Mouse (Mus musculus) hindbrain, postnatal 0 days (tissue): ENCODE data around the gene Slc35f5. TPM values are rescaled to one million over a fixed set of nuclear protein-coding genes. Genes with fewer than 3 reads are reported as not detected.

Experiments
- ATAC-seq: fragments of 200-750 bp; cut with Nextera tagmentation; 2 replicates; pipeline ENCODE4 v1.8.0; 2017; ENCODE audit warnings: mild to moderate bottlenecking, moderate TSS enrichment, moderate library complexity
- DNase-seq: peaks from one replicate; pipeline ENCODE4 v3.0.0-alpha.2; 2015; ENCODE audit warnings: low spot score
- H3K27ac ChIP-seq: fragments of 300-500 bp; sonication (generic); 2 replicates; pipeline ENCODE4 v1.5.1; 2014; ENCODE audit warnings: mild to moderate bottlenecking
- H3K27me3 ChIP-seq: fragments of 300-500 bp; sonication (generic); 2 replicates; pipeline ENCODE4 v1.6.1; 2014; ENCODE audit warnings: low read length, mixed read lengths; ENCODE audit not compliant: insufficient read depth
- H3K36me3 ChIP-seq: fragments of 300-500 bp; sonication (generic); 2 replicates; pipeline ENCODE4 v1.6.1; 2014; ENCODE audit warnings: low read length, mixed read lengths; ENCODE audit not compliant: insufficient read depth
- H3K4me1 ChIP-seq: fragments of 300-500 bp; sonication (generic); 2 replicates; pipeline ENCODE4 v1.6.1; 2014; ENCODE audit warnings: antibody characterized with exemption, low read length, mixed read lengths; ENCODE audit not compliant: insufficient read depth
- H3K4me2 ChIP-seq: fragments of 300-500 bp; sonication (generic); 2 replicates; pipeline ENCODE4 v1.6.1; 2014; ENCODE audit warnings: low read depth, mild to moderate bottlenecking, low read length, moderate library complexity, mixed read lengths
- H3K4me3 ChIP-seq: fragments of 300-500 bp; sonication (generic); 2 replicates; pipeline ENCODE4 v1.5.1; 2014; ENCODE audit warnings: low read length
- H3K9ac ChIP-seq: fragments of 300-500 bp; sonication (generic); replicated peaks from 2 replicates; pipeline ENCODE4 v1.6.1; 2014; ENCODE audit warnings: mild to moderate bottlenecking, low read length, moderate library complexity, mixed read lengths
- H3K9me3 ChIP-seq: fragments of 300-500 bp; sonication (generic); 2 replicates; pipeline ENCODE4 v1.6.1; 2016; ENCODE audit warnings: low read length, mixed read lengths
- CTCF ChIP-seq: IDR thresholded peaks from 2 replicates; pipeline ENCODE4 v1.5.1; 2016; ENCODE audit warnings: antibody characterized with exemption, control low read depth, low read depth
- WGBS: fragments of 180-500 bp; shearing (Covaris S2); extraction: QIAGEN DNeasy Blood & Tissue Kit; methylation state at CpG from one replicate; pipeline ENCODE4 v1.1.7; 2014; 5-methylcytosine and 5-hydroxymethylcytosine counted together
- polyA plus RNA-seq: library from polyadenylated mRNA; unstranded; fragments of >200 nt; fragmentation: Nextera tagmentation; extraction: Ambion mirVana; gene quantifications from 2 replicates; pipeline ENCODE4 v1.2.1, GENCODE M21; 2015
- total RNA-seq: library from RNA; depleted of rRNA; stranded (reverse); fragments of >200 nt; gene quantifications from 2 replicates; pipeline ENCODE4 v1.2.3, GENCODE M21; 2014; rRNA removed

The Slc35f5 gene
- total and polyA plus RNA-seq, 2 experiments from 2014 or later, result 16.4 to 34.7 TPM

DNA sequence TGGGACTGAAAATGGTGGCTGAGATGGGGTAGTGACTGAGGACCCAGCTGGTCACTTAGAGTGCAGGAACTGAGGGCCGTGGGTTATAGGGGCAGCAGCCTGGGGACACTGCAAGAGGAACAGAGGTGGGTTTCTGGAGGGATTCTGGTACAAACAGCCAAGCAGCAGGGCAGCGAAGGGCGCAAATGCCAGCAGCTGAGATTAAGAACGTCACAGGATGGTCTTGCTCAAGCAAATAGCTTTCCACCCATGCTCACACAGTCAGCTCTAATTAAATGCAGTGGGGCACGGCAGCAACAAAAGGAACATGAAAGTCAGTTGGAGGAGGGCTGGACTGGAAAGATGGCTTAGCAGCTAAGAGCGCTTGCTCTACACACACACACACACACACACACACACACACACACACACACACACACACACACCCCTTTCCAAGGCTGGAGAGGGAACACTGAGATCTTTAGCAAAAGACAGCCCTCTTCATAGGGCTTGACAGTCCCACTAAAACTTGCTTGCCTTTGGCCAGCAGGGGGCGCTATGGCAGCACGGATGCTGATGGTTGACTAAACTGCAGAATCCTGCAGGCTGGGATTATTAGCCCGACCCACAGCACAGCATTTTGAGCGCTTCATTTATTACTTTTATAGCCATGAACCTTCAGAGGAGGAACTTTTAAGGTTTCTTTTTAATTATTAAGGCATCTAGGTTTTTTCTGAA, 46.9 kb downstream of the Slc35f5 start:
- TF ChIP-seq CTCF, result peak; percentile 98
- H3K9ac ChIP-seq, result no peak overlapping the region
- DNase-seq (peak; percentile 95), ATAC-seq (peak; percentile 90)
- H3K9me3 ChIP-seq, result no peaks in the 10 kb centered on the region
- 18% methylated on average over 10 of the region's 10 CpGs for WGBS
- H3K27ac ChIP-seq, result no peak overlapping the region
- H3K27me3 ChIP-seq, result no peaks in the 10 kb centered on the region
- 0 out of 2 replicates have a peak overlapping the region, but pooled peaks have one; percentile 13 for H3K4me2 ChIP-seq
- no peaks in the 10 kb centered on the region for H3K4me1 ChIP-seq
- H3K36me3 ChIP-seq, result no peaks in the 10 kb centered on the region
- H3K4me3 ChIP-seq, result no peak overlapping the region

DNA sequence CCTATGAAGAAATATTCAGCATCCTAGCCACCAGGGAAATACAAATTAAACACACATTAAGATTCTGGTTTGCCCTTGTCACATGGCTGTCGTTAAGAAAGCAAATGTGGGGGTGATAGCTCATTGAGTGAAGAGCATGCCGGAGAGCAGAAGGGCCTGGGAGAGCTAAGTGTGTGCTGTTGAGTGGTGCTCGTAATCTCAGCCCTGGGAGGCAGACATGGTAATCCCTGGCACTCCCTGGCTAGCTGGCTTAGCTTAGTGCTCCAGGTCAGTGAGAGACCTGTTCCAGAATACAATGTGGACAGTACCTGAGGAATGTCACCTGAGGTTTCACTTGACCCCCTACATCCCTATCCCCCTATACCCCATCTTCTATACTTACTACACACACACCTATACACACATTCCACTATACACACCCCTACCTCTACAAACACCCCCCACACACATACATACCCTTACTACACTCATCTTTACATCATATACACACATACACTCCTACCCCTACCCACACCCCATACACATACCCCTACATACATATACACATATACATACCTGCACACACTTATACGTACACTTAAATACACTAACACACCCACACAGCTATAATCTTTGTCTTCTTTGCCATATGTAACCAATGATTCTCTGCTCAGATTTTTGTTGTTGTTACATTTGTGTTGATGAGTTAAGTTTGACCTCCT, 64.1 kb downstream of the Slc35f5 start:
- WGBS, result 67% methylated on average over 4 of the region's 4 CpGs
- Histone ChIP-seq H3K9me3 (no peaks in the 10 kb centered on the region), H3K36me3 (no peaks in the 10 kb centered on the region), H3K9ac (no peak overlapping the region), H3K27ac (no peak overlapping the region), H3K4me3 (no peak overlapping the region), H3K4me1 (no peaks in the 10 kb centered on the region), H3K4me2 (no peak overlapping the region), H3K27me3 (no peaks in the 10 kb centered on the region)
- DNase-seq, result no peak
- no peak for TF ChIP-seq CTCF
- ATAC-seq, result no peak

DNA sequence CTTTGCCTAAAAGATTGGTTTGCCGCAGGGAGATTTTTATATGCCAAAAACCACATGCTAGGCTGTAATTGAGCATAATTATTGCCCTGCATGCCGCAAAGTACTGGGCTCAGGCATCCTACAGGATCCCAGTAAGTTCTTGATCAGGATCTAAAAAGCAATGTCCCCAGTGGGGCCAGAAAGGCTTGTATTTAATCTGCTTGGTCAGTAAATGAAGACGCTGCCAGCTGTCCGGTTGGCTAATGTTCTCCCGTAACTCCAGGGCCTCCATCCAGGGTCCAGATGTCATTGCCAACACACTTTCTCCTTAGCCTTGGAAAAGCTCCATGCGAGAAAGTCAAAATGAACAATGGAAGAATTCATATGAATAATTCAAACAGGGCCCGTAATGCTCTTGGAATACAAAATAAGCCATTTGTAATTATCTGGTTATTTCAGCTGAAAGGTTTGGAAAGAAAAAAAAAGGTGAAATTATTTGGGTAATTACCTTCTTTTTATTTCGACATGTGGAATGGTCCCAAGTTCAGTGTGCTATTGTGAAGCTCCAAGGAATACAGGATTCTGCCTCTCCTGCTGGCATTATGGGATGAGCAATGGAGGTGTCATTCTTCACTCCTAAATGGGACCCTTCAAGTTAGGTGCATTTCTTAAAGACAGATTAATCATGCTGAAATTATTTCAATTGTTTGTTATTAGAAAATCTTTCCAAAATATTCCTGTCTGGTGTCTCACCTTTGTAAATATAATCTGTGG, 79.3 kb downstream of the Slc35f5 start:
- Histone ChIP-seq H3K4me3 (no peak overlapping the region), H3K4me1 (peaks cover 8% of the 10 kb centered on the region; the same call in 1 of the 2 replicates), H3K9me3 (no peaks in the 10 kb centered on the region), H3K27me3 (no peaks in the 10 kb centered on the region; the same call in 1 of the 2 replicates), H3K9ac (no peak overlapping the region), H3K27ac (no peak overlapping the region), H3K4me2 (no peak overlapping the region), H3K36me3 (no peaks in the 10 kb centered on the region)
- DNase-seq (peak; percentile 80), ATAC-seq (0 out of 2 replicates have a peak, but pooled peaks have one; percentile 29)
- TF ChIP-seq CTCF, result no peak
- 18% methylated on average over 8 of the region's 8 CpGs for WGBS

DNA sequence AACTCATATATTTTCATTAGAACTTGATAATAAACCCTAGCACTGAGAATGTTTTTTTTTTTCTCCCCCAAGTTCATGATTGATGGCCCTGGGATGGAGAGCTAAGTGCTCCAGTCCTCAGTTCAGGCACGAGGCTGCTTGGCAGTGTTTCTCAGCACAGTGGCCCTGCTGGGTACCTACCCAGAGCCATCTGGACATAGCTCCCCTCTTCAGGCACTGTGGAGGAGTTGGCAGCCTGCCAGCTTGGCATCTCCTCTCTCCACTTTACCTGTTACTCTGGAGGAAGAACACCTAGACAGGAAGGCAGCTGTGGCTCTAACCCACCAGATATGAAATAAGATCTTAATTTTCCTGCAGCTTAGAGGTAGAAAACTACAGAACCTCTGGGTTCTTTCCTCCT, 83.2 kb downstream of the Slc35f5 start:
- Histone ChIP-seq H3K9ac (no peak overlapping the region), H3K9me3 (no peaks in the 10 kb centered on the region), H3K4me2 (no peak overlapping the region), H3K27me3 (0 out of 2 replicates have a peak, but pooled peaks cover 3% of the 10 kb centered on the region), H3K36me3 (no peaks in the 10 kb centered on the region), H3K4me1 (peaks cover 8% of the 10 kb centered on the region; the same call in 1 of the 2 replicates), H3K27ac (no peak overlapping the region), H3K4me3 (no peak overlapping the region)
- no peak for TF ChIP-seq CTCF
- ATAC-seq (peak; percentile 61; the same call in 1 of the 2 replicates), DNase-seq (peak; percentile 57)
- 26% methylated on average over 1 of the region's 1 CpGs for WGBS

Other genes with a start within 250 kb of the Slc35f5 start
- gene Actr3, start 124.9 kb upstream of the Slc35f5 start, total RNA-seq, result 130 and 138 TPM in 2 replicates
- 180 and 186 TPM in 2 replicates for gene Actr3, start 124.9 kb upstream of the Slc35f5 start, polyA plus RNA-seq
- 0.21 TPM in 1 of 2 replicates, not detected in the other for gene Gpr39, start 116.4 kb downstream of the Slc35f5 start, total RNA-seq
- gene Gpr39, start 116.4 kb downstream of the Slc35f5 start, polyA plus RNA-seq, result 0.08 and 0.24 TPM in 2 replicates